Mouse (Mus musculus): Measurements from ENCODE around the gene Plekhh3.

The Plekhh3 gene

GRCm38 (mm10) chr11:101170811-101171610, at the start of gene Plekhh3:
TSS of gene Plekhh3 (minus strand) at chr11:101171351.
- peak; percentile 99 for DNase-seq (ENCODE audit: low spot score)

- no peak for DNase-seq (ENCODE audit: low spot score)
Observed at GRCm38 (mm10) chr11:101220853-101221252, 49.7 kb upstream of the Plekhh3 start.

GRCm38 (mm10) chr11:101218436-101219055, 47.4 kb upstream of the Plekhh3 start:
- DNase-seq (ENCODE audit: low spot score) = no peak

GRCm38 (mm10) chr11:101216936-101217335, 45.8 kb upstream of the Plekhh3 start:
- no peak for DNase-seq (ENCODE audit: low spot score)

GRCm38 (mm10) chr11:101211970-101212369, 40.8 kb upstream of the Plekhh3 start:
- peak; percentile 84 for DNase-seq (ENCODE audit: low spot score)

GRCm38 (mm10) chr11:101200986-101201385, 29.8 kb upstream of the Plekhh3 start:
- DNase-seq (ENCODE audit: low spot score) = peak; percentile 81

- DNase-seq (ENCODE audit: low spot score) = no peak
Observed at GRCm38 (mm10) chr11:101199555-101199954, 28.4 kb upstream of the Plekhh3 start.

GRCm38 (mm10) chr11:101196175-101196574, 25.0 kb upstream of the Plekhh3 start:
- no peak for DNase-seq (ENCODE audit: low spot score)

GRCm38 (mm10) chr11:101195571-101195970, 24.4 kb upstream of the Plekhh3 start:
- DNase-seq (ENCODE audit: low spot score) = no peak

GRCm38 (mm10) chr11:101195101-101195500, 23.9 kb upstream of the Plekhh3 start:
- no peak for DNase-seq (ENCODE audit: low spot score)

- DNase-seq (ENCODE audit: low spot score) = no peak
Observed at GRCm38 (mm10) chr11:101194643-101195042, 23.5 kb upstream of the Plekhh3 start.

- no peak for DNase-seq (ENCODE audit: low spot score)
Observed at GRCm38 (mm10) chr11:101194137-101194536, 23.0 kb upstream of the Plekhh3 start.

- no peak for DNase-seq (ENCODE audit: low spot score)
Observed at GRCm38 (mm10) chr11:101193076-101193475, 21.9 kb upstream of the Plekhh3 start.

GRCm38 (mm10) chr11:101192646-101193045, 21.5 kb upstream of the Plekhh3 start:
- DNase-seq (ENCODE audit: low spot score) = no peak

GRCm38 (mm10) chr11:101191919-101192470, 20.8 kb upstream of the Plekhh3 start:
- DNase-seq (ENCODE audit: low spot score) = no peak

GRCm38 (mm10) chr11:101190913-101191907, 20.1 kb upstream of the Plekhh3 start:
- DNase-seq (ENCODE audit: low spot score) = peak; percentile 38

GRCm38 (mm10) chr11:101190181-101190912, 19.2 kb upstream of the Plekhh3 start:
- no peak for DNase-seq (ENCODE audit: low spot score)

- DNase-seq (ENCODE audit: low spot score) = peak; percentile 80
Observed at GRCm38 (mm10) chr11:101189495-101190180, 18.5 kb upstream of the Plekhh3 start.

- no peak for DNase-seq (ENCODE audit: low spot score)
Observed at GRCm38 (mm10) chr11:101188166-101188805, 17.1 kb upstream of the Plekhh3 start.

- DNase-seq (ENCODE audit: low spot score) = no peak
Observed at GRCm38 (mm10) chr11:101187541-101187940, 16.4 kb upstream of the Plekhh3 start.
